Mouse (Mus musculus): ENCODE measurements around the gene Col16a1.

GRCm38 (mm10) chr4:130130082-130130481, 82.4 kb downstream of the Col16a1 start:
- no peak for TF ChIP-seq CTCF (IDR thresholded peaks at IDR 0.05; ENCODE audit: borderline replicate concordance, insufficient read depth, low read depth, low read length)
- TF ChIP-seq POLR2A (IDR thresholded peaks at IDR 0.05; ENCODE audit: borderline replicate concordance, insufficient read depth, low read length) = no peak

All from cerebellum, adult 2 months (tissue).